Mouse (Mus musculus) embryonic facial prominence, embryonic 11.5 days (tissue): ENCODE data around the gene Ly6g. TPM values are rescaled to one million over a fixed set of nuclear protein-coding genes. Genes with fewer than 3 reads are reported as not detected.
A peak's percentile ranks its signal among the peaks of the same experiment; 100 is the strongest.
"Not testable (repeated sequence)": the region's sequence is repeated elsewhere in the genome, so short reads cannot be mapped to it uniquely, and the experiment has no call there.

Experiments used
- ATAC-seq: fragments of 200-750 bp; cut with Nextera tagmentation; replicated peaks from 2 replicates; pipeline ENCODE4 v1.8.0; 2017; ENCODE audit warnings: low read depth; ENCODE audit not compliant: insufficient number of reproducible peaks, low FRiP score, low TSS enrichment
- DNase-seq: peaks from one replicate; pipeline ENCODE4 v3.0.0-alpha.2; 2015; ENCODE audit warnings: low spot score
- H3K27ac ChIP-seq: fragments of 300-500 bp; sonication (generic); replicated peaks from 2 replicates; pipeline ENCODE4 v1.5.1; 2014; ENCODE audit warnings: mild to moderate bottlenecking, low read depth, low read length, control low read depth
- H3K27me3 ChIP-seq: fragments of 300-500 bp; sonication (generic); 2 replicates; pipeline ENCODE4 v1.6.1; 2014; ENCODE audit warnings: mild to moderate bottlenecking, low read length, moderate library complexity, mixed read lengths; ENCODE audit not compliant: control insufficient read depth, insufficient read depth
- H3K36me3 ChIP-seq: fragments of 300-500 bp; sonication (generic); replicated peaks from 2 replicates; pipeline ENCODE4 v1.6.1; 2014; ENCODE audit warnings: low read depth, mild to moderate bottlenecking, low read length, moderate library complexity, mixed read lengths; ENCODE audit not compliant: control insufficient read depth, insufficient read depth
- H3K4me1 ChIP-seq: fragments of 300-500 bp; sonication (generic); 2 replicates; pipeline ENCODE4 v1.6.1; 2014; ENCODE audit warnings: low read length, mixed read lengths; ENCODE audit not compliant: control insufficient read depth, insufficient read depth
- H3K4me2 ChIP-seq: fragments of 300-500 bp; sonication (generic); 2 replicates; pipeline ENCODE4 v1.6.1; 2014; ENCODE audit warnings: low read depth, mild to moderate bottlenecking, control low read depth, low read length, moderate library complexity
- H3K4me3 ChIP-seq: fragments of 300-500 bp; sonication (generic); 2 replicates; pipeline ENCODE4 v1.5.1; 2014; ENCODE audit warnings: low read depth, low read length, control low read depth
- H3K9ac ChIP-seq: fragments of 300-500 bp; sonication (generic); replicated peaks from 2 replicates; pipeline ENCODE4 v1.6.1; 2014; ENCODE audit warnings: mild to moderate bottlenecking, control low read depth, low read length
- H3K9me3 ChIP-seq: fragments of 300-500 bp; sonication (generic); replicated peaks from 2 replicates; pipeline ENCODE4 v1.6.1; 2016; ENCODE audit warnings: mild to moderate bottlenecking, low read length, inconsistent platforms, mixed read lengths; ENCODE audit not compliant: control insufficient read depth
- WGBS: fragments of 180-500 bp; shearing (Covaris S2); extraction: QIAGEN DNeasy Blood & Tissue Kit; methylation state at CpG from one replicate; pipeline ENCODE4 v1.1.7; 2014; 5-methylcytosine and 5-hydroxymethylcytosine counted together
- polyA plus RNA-seq: library from polyadenylated mRNA; unstranded; fragments of >200 nt; fragmentation: Nextera tagmentation; extraction: Ambion mirVana; gene quantifications from 2 replicates; pipeline ENCODE4 v1.2.1, GENCODE M21; 2014

The Ly6g gene
- polyA plus RNA-seq, 1 experiment from 2014 or later, result not detected

- not testable (repeated sequence) for H3K4me3 ChIP-seq, H3K9ac ChIP-seq, H3K27me3 ChIP-seq, DNase-seq, H3K4me1 ChIP-seq, H3K4me2 ChIP-seq, H3K9me3 ChIP-seq, ATAC-seq, H3K36me3 ChIP-seq, H3K27ac ChIP-seq
- 100% methylated on average over 1 of the region's 2 CpGs for WGBS
Observed at GRCm38 (mm10) chr15:75135090-75135783, 19.8 kb upstream of the Ly6g start.

- H3K9me3 ChIP-seq, H3K4me3 ChIP-seq, H3K27me3 ChIP-seq, DNase-seq, H3K4me2 ChIP-seq, H3K27ac ChIP-seq, H3K9ac ChIP-seq, ATAC-seq, H3K4me1 ChIP-seq, H3K36me3 ChIP-seq: not testable (repeated sequence)
- WGBS, result 70% methylated on average over 3 of the region's 3 CpGs
Observed at GRCm38 (mm10) chr15:75137739-75138138, 17.3 kb upstream of the Ly6g start.

- H3K36me3 ChIP-seq, H3K27ac ChIP-seq, H3K9me3 ChIP-seq, H3K9ac ChIP-seq, ATAC-seq, H3K4me1 ChIP-seq, H3K27me3 ChIP-seq, H3K4me2 ChIP-seq, H3K4me3 ChIP-seq: not testable (repeated sequence)
- DNase-seq, result peak; percentile 12
- WGBS, result 46% methylated on average over 6 of the region's 6 CpGs
Observed at GRCm38 (mm10) chr15:75141812-75142360, 13.2 kb upstream of the Ly6g start.

GRCm38 (mm10) chr15:75143735-75144134 lies 11.3 kb upstream of the Ly6g start:
- DNase-seq (no peak), ATAC-seq (no peak)
- 69% methylated on average over 3 of the region's 3 CpGs for WGBS

GRCm38 (mm10) chr15:75153087-75153486 lies 2.0 kb upstream of the Ly6g start:
- no peak overlapping the region for H3K4me2 ChIP-seq
- H3K36me3 ChIP-seq, result no peaks in the 10 kb centered on the region
- H3K9ac ChIP-seq, result no peak overlapping the region
- H3K9me3 ChIP-seq, result no peaks in the 10 kb centered on the region
- no peak for ATAC-seq
- H3K27ac ChIP-seq, result no peak overlapping the region
- H3K4me3 ChIP-seq, result no peak overlapping the region
- no peaks in the 10 kb centered on the region for H3K27me3 ChIP-seq
- H3K4me1 ChIP-seq, result no peaks in the 10 kb centered on the region
- no peak for DNase-seq

More at GRCm38 (mm10) chr15:75143735-75144134, 11.3 kb upstream of the Ly6g start:
- Histone ChIP-seq H3K27me3 (no peaks in the 10 kb centered on the region), H3K4me1 (no peaks in the 10 kb centered on the region), H3K36me3 (no peaks in the 10 kb centered on the region), H3K4me2 (no peak overlapping the region), H3K9ac (no peak overlapping the region), H3K4me3 (no peak overlapping the region), H3K27ac (no peak overlapping the region), H3K9me3 (no peaks in the 10 kb centered on the region)

- Histone ChIP-seq H3K9ac (no peak overlapping the region), H3K4me2 (no peak overlapping the region), H3K9me3 (no peaks in the 10 kb centered on the region), H3K27me3 (no peaks in the 10 kb centered on the region), H3K27ac (no peak overlapping the region), H3K4me1 (no peaks in the 10 kb centered on the region), H3K36me3 (no peaks in the 10 kb centered on the region), H3K4me3 (no peak overlapping the region)
- 44% methylated on average over 1 of the region's 1 CpGs for WGBS
- no peak for DNase-seq
- ATAC-seq, result no peak
Observed at GRCm38 (mm10) chr15:75157646-75158045, 2.6 kb downstream of the Ly6g start.

GRCm38 (mm10) chr15:75175506-75175905 lies 20.5 kb downstream of the Ly6g start:
- Histone ChIP-seq H3K9me3 (no peaks in the 10 kb centered on the region), H3K4me2 (no peak overlapping the region), H3K27ac (no peak overlapping the region), H3K4me3 (no peak overlapping the region), H3K9ac (no peak overlapping the region), H3K27me3 (no peaks in the 10 kb centered on the region), H3K4me1 (no peaks in the 10 kb centered on the region), H3K36me3 (no peaks in the 10 kb centered on the region)
- peak; percentile 46 for DNase-seq
- no peak for ATAC-seq
- WGBS, result 50% methylated on average over 1 of the region's 1 CpGs

GRCm38 (mm10) chr15:75186291-75186690 lies 31.3 kb downstream of the Ly6g start:
- H3K4me1 ChIP-seq, result no peaks in the 10 kb centered on the region
- no peak overlapping the region for H3K4me2 ChIP-seq
- H3K4me3 ChIP-seq, result no peak overlapping the region
- DNase-seq (no peak), ATAC-seq (no peak)
- H3K9me3 ChIP-seq, result no peaks in the 10 kb centered on the region
- 26% methylated on average over 2 of the region's 2 CpGs for WGBS
- no peak overlapping the region for H3K27ac ChIP-seq
- no peak overlapping the region for H3K9ac ChIP-seq
- H3K36me3 ChIP-seq, result no peaks in the 10 kb centered on the region
- H3K27me3 ChIP-seq, result no peaks in the 10 kb centered on the region
